Mouse (Mus musculus): Measurements from ENCODE around the gene H3f3b. TPM values are rescaled to one million over a fixed set of nuclear protein-coding genes. Genes with fewer than 3 reads are reported as not detected.

H3f3b gene
- polyA plus RNA-seq, 1 experiment from 2014 or later: 2,318 TPM

- Histone ChIP-seq H3K4me1 (replicated peaks; ENCODE audit: control insufficient read depth, insufficient read depth, low read length) (peaks cover 7% of the 10 kb centered on the region), H3K27ac (ENCODE audit: low read length) (no peak overlapping the region), H3K4me2 (ENCODE audit: low read length) (no peak overlapping the region), H3K9me3 (ENCODE audit: control insufficient read depth, low read length) (no peaks in the 10 kb centered on the region), H3K27me3 (replicated peaks; ENCODE audit: control insufficient read depth, insufficient read depth, low read length) (no peaks in the 10 kb centered on the region), H3K36me3 (ENCODE audit: control insufficient read depth, insufficient read depth) (peaks cover 3% of the 10 kb centered on the region; the same call in 1 of the 2 replicates), H3K9ac (replicated peaks; ENCODE audit: low read depth, low read length) (no peak overlapping the region), H3K4me3 (replicated peaks; ENCODE audit: low read length) (no peak overlapping the region)
- WGBS: 93% methylated on average over 3 of the region's 3 CpGs
- ATAC-seq: no peak
Measured at GRCm38 (mm10) chr11:116036671-116037070, 8.9 kb upstream of the H3f3b start.

- Histone ChIP-seq H3K27ac (ENCODE audit: low read length) (no peak overlapping the region), H3K9me3 (ENCODE audit: control insufficient read depth, low read length) (no peaks in the 10 kb centered on the region), H3K36me3 (ENCODE audit: control insufficient read depth, insufficient read depth) (peaks cover 3% of the 10 kb centered on the region; the same call in 1 of the 2 replicates), H3K4me2 (ENCODE audit: low read length) (no peak overlapping the region), H3K4me3 (replicated peaks; ENCODE audit: low read length) (no peak overlapping the region), H3K4me1 (replicated peaks; ENCODE audit: control insufficient read depth, insufficient read depth, low read length) (peaks cover 15% of the 10 kb centered on the region), H3K9ac (replicated peaks; ENCODE audit: low read depth, low read length) (no peak overlapping the region), H3K27me3 (replicated peaks; ENCODE audit: control insufficient read depth, insufficient read depth, low read length) (no peaks in the 10 kb centered on the region)
- ATAC-seq: no peak
- 95% methylated on average over 6 of the region's 6 CpGs for WGBS
Measured at GRCm38 (mm10) chr11:116034584-116034983, 6.8 kb upstream of the H3f3b start.

- peak overlapping the region; percentile 76 for H3K4me2 ChIP-seq (ENCODE audit: low read length)
- peak overlapping the region; percentile 69 for H3K4me3 ChIP-seq (replicated peaks; ENCODE audit: low read length)
- peak; percentile 1; the same call in 1 of the 2 replicates for ATAC-seq
- H3K27ac ChIP-seq (ENCODE audit: low read length): peak overlapping the region; percentile 99
- H3K9ac ChIP-seq (replicated peaks; ENCODE audit: low read depth, low read length): peak overlapping the region; percentile 96
- H3K4me1 ChIP-seq (replicated peaks; ENCODE audit: control insufficient read depth, insufficient read depth, low read length): peaks cover 18% of the 10 kb centered on the region
- WGBS: 25% methylated on average over 14 of the region's 14 CpGs
- H3K27me3 ChIP-seq (replicated peaks; ENCODE audit: control insufficient read depth, insufficient read depth, low read length): no peaks in the 10 kb centered on the region
- no peaks in the 10 kb centered on the region for H3K36me3 ChIP-seq (ENCODE audit: control insufficient read depth, insufficient read depth)
- H3K9me3 ChIP-seq (ENCODE audit: control insufficient read depth, low read length): no peaks in the 10 kb centered on the region
Measured at GRCm38 (mm10) chr11:116030898-116031845, 3.4 kb upstream of the H3f3b start.

GRCm38 (mm10) chr11:116030088-116030897, 2.5 kb upstream of the H3f3b start, which contains the start of gene Unk:
TSS of gene Unk (plus strand) at chr11:116030322.
- no peaks in the 10 kb centered on the region for H3K27me3 ChIP-seq (replicated peaks; ENCODE audit: control insufficient read depth, insufficient read depth, low read length)
- ATAC-seq: peak; percentile 96
- peak within 1 kb of the TSS; percentile 76 for H3K4me2 ChIP-seq (ENCODE audit: low read length)
- H3K9ac ChIP-seq (replicated peaks; ENCODE audit: low read depth, low read length): peak within 1 kb of the TSS; percentile 96
- no peaks in the 10 kb centered on the region for H3K36me3 ChIP-seq (ENCODE audit: control insufficient read depth, insufficient read depth)
- WGBS: under 1% methylated on average over 62 of the region's 67 CpGs
- no peaks in the 10 kb centered on the region for H3K9me3 ChIP-seq (ENCODE audit: control insufficient read depth, low read length)
- H3K4me3 ChIP-seq (replicated peaks; ENCODE audit: low read length): peak within 1 kb of the TSS; percentile 69
- H3K27ac ChIP-seq (ENCODE audit: low read length): peak within 1 kb of the TSS; percentile 99
- H3K4me1 ChIP-seq (replicated peaks; ENCODE audit: control insufficient read depth, insufficient read depth, low read length): peaks cover 18% of the 10 kb centered on the region

GRCm38 (mm10) chr11:116029086-116029865, 1.5 kb upstream of the H3f3b start:
- Histone ChIP-seq H3K27ac (ENCODE audit: low read length) (0 out of 2 replicates have a peak overlapping the region, but pooled peaks have one; percentile 10), H3K27me3 (replicated peaks; ENCODE audit: control insufficient read depth, insufficient read depth, low read length) (no peaks in the 10 kb centered on the region), H3K9ac (replicated peaks; ENCODE audit: low read depth, low read length) (peak overlapping the region; percentile 49), H3K4me3 (replicated peaks; ENCODE audit: low read length) (peak overlapping the region; percentile 69), H3K36me3 (ENCODE audit: control insufficient read depth, insufficient read depth) (no peaks in the 10 kb centered on the region), H3K9me3 (ENCODE audit: control insufficient read depth, low read length) (no peaks in the 10 kb centered on the region), H3K4me2 (ENCODE audit: low read length) (peak overlapping the region; percentile 56), H3K4me1 (replicated peaks; ENCODE audit: control insufficient read depth, insufficient read depth, low read length) (peaks cover 18% of the 10 kb centered on the region)
- 86% methylated on average over 6 of the region's 6 CpGs for WGBS
- no peak for ATAC-seq

- ATAC-seq: no peak
- no peaks in the 10 kb centered on the region for H3K9me3 ChIP-seq (ENCODE audit: control insufficient read depth, low read length)
- H3K27ac ChIP-seq (ENCODE audit: low read length): no peak overlapping the region
- WGBS: 82% methylated on average over 9 of the region's 9 CpGs
- H3K4me3 ChIP-seq (replicated peaks; ENCODE audit: low read length): no peak overlapping the region
- peaks cover 18% of the 10 kb centered on the region for H3K4me1 ChIP-seq (replicated peaks; ENCODE audit: control insufficient read depth, insufficient read depth, low read length)
- no peaks in the 10 kb centered on the region for H3K36me3 ChIP-seq (ENCODE audit: control insufficient read depth, insufficient read depth)
- H3K4me2 ChIP-seq (ENCODE audit: low read length): no peak overlapping the region
- H3K27me3 ChIP-seq (replicated peaks; ENCODE audit: control insufficient read depth, insufficient read depth, low read length): no peaks in the 10 kb centered on the region
- no peak overlapping the region for H3K9ac ChIP-seq (replicated peaks; ENCODE audit: low read depth, low read length)
Measured at GRCm38 (mm10) chr11:116028177-116028865, 559 bp upstream of the H3f3b start.

GRCm38 (mm10) chr11:116025056-116025845, 2.5 kb downstream of the H3f3b start:
- H3K27ac ChIP-seq (ENCODE audit: low read length): peak overlapping the region; percentile 69
- ATAC-seq: no peak

GRCm38 (mm10) chr11:116024356-116024808, 3.4 kb downstream of the H3f3b start:
- Histone ChIP-seq H3K4me3 (replicated peaks; ENCODE audit: low read length) (peak overlapping the region; percentile 89), H3K4me2 (ENCODE audit: low read length) (no peak overlapping the region), H3K27ac (ENCODE audit: low read length) (peak overlapping the region; percentile 99), H3K4me1 (replicated peaks; ENCODE audit: control insufficient read depth, insufficient read depth, low read length) (peaks cover 13% of the 10 kb centered on the region), H3K36me3 (ENCODE audit: control insufficient read depth, insufficient read depth) (peaks cover 12% of the 10 kb centered on the region), H3K27me3 (replicated peaks; ENCODE audit: control insufficient read depth, insufficient read depth, low read length) (no peaks in the 10 kb centered on the region), H3K9ac (replicated peaks; ENCODE audit: low read depth, low read length) (peak overlapping the region; percentile 99), H3K9me3 (ENCODE audit: control insufficient read depth, low read length) (no peaks in the 10 kb centered on the region)
- ATAC-seq: peak; percentile 96
- under 1% methylated on average over 37 of the region's 37 CpGs for WGBS

More at GRCm38 (mm10) chr11:116025056-116025845, 2.5 kb downstream of the H3f3b start:
- Histone ChIP-seq H3K27me3 (replicated peaks; ENCODE audit: control insufficient read depth, insufficient read depth, low read length) (no peaks in the 10 kb centered on the region), H3K4me2 (ENCODE audit: low read length) (no peak overlapping the region), H3K4me3 (replicated peaks; ENCODE audit: low read length) (no peak overlapping the region), H3K36me3 (ENCODE audit: control insufficient read depth, insufficient read depth) (peaks cover 12% of the 10 kb centered on the region), H3K4me1 (replicated peaks; ENCODE audit: control insufficient read depth, insufficient read depth, low read length) (peaks cover 15% of the 10 kb centered on the region), H3K9me3 (ENCODE audit: control insufficient read depth, low read length) (no peaks in the 10 kb centered on the region), H3K9ac (replicated peaks; ENCODE audit: low read depth, low read length) (no peak overlapping the region)
- 92% methylated on average over 3 of the region's 3 CpGs for WGBS

Measured in forebrain, embryonic 16.5 days (tissue).